Mouse (Mus musculus): ENCODE measurements around the gene Foxp3.

- TF ChIP-seq GATA1 (IDR thresholded peaks at IDR 0.05; ENCODE audit: low read length) (no peak), TAL1 (IDR thresholded peaks at IDR 0.05; ENCODE audit: low read length) (no peak)
These were observed 33.3 kb downstream of the Foxp3 start, which contains the start of gene Cacna1f for GRCm38 (mm10) chrX:7606783-7607182.
